Mouse (Mus musculus) megakaryocyte-erythroid progenitor cell, adult 5-6 weeks (primary cell): ENCODE results near the gene Msl3l2. TPM values are rescaled to one million over a fixed set of nuclear protein-coding genes. Genes with fewer than 3 reads are reported as not detected.
A peak's percentile ranks its signal among the peaks of the same experiment; 100 is the strongest.

Source experiments
- ATAC-seq: replicated peaks from 2 replicates; pipeline ENCODE4 v1.8.0; 2016; ENCODE audit warnings: mild to moderate bottlenecking, inconsistent platforms; ENCODE audit not compliant: severe bottlenecking, poor library complexity, low FRiP score, low TSS enrichment
- total RNA-seq, 2 experiments: library from RNA; stranded (forward) in 1 of 2; stranded (reverse) in 1 of 2; fragments of 200-1000, 215-1000 nt in 1 of 2; fragments of >200 nt in 1 of 2; fragmentation: Nextera tagmentation in 1 of 2; gene quantifications; 2 replicates each; pipeline ENCODE4 v1.2.3; 2014 to 2017

The Msl3l2 gene
- total RNA-seq (2014; fragmentation: Nextera tagmentation) (3.4 and 5.2 TPM in 2 replicates), total RNA-seq (2017) (5.6 and 17.6 TPM in 2 replicates)

DNA sequence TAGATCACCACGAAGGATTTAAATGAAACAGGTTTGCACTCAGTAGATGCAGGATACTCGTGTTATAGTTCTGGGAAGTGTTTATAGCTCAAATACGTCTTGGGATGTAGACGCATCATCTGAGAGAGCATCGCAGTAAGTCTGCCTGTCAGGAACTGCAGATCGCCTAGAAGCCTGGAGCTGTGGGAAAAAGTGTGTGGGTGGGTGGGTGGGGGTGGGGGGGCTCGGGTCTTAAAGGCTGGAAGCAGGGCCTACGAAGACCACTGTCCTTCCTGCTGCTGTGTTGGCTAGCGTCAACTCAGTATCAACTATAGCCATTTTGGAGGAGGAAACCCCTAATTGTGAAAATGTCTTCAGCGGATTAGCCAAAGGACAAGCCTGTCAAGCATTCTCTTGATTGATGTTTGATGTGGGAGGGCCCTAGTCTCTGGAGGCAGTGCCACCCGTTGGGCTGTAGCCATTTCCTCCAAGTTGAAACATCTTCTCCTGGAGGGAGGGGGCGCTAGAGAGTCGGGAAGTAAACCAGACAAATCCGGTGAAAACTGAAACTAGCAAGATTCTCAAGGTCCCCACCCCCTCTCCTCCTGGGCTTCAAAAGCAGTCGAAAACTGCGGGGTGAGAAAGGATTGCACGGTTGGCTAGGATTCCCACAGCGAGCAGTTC lies at the start of gene Msl3l2:
Msl3l2 (plus strand) TSS at position 585 of the 663 bp plus-strand sequence.
- peak; percentile 99 for ATAC-seq

DNA sequence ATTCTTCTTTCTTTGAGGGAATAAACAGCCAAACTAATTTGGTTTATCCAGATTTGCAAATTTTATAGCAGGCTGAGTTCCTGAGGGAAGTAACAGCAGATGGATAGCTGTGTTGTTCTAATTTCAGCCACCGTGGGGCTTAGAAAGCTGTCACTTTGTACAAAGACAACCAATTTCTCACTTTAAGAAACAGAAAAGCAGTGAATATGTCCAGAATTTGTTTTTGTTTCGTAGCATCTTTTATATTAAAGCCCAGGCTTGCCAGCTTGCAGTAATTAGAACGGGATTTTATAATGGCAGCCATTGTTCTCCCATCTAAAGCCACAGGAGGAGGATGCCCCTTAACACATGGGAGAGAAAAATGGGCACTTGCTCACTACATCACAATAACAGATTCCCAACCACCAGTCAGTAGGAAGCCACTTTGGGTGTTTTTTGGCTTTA lies 47.7 kb upstream of the Msl3l2 start:
- no peak for ATAC-seq

DNA sequence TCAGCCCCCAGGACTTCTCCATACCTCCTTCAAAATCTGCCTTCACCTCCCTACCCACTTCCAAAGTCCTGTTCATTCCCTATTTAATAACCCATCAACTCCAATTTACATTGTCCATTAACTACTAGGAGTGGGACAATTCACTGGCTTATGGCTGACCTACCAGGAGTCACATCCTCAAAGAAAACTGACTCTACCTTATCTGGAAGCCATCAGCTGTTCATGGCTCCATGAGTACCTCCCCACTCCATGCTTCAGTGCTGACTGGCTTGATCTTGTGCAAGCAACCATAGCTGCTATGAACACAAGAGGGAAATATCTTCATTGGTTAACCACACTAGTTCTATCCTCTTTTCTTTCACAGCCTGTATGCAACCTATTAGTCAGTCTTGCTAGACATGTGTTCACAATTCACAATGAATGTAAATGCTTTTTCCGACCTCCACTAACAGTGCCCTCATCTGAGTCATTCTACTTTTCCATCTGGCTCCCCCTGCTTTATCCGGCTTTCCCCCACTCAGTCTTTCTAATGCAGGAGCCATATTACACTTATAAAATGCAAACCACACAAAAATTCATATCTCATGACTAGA lies 45.4 kb upstream of the Msl3l2 start:
- no peak for ATAC-seq

DNA sequence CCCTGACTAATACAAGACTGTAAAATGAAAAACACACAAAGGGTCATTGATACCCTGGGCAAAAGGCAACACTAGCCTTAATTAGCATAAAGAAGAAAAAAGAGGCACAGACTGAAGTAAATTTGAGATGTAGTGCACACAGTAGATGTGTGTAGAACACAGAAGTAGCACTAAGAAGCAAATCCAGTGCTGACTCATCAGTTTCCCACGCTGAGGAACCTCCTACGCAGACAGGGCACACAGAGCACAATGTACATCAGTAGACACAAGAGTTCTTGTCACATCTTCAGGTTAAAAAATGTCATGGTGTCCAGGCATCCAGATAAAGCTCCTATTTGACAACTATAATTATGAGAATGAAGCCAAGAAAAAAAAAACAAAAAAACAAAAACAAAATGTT lies 44.0 kb upstream of the Msl3l2 start:
- ATAC-seq: no peak

DNA sequence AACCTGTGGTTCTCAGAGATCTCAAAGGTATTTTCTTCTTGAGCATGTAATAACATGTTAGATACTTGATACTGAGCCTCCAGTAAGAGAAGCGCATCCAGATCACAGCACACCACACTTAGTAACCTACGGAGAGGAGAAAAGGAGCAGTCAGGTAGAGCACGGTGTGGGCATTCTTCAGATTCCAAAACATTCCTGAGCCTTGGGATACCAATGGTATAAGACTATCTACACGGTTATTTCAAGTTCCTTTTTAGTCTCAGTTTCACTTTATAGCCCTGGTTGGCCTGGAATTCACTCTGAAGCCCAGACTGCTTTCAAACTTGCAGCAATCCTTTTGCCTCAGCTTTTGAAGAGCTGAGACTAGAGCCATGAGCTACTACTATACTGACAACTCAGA lies 17.0 kb upstream of the Msl3l2 start:
- no peak for ATAC-seq

DNA sequence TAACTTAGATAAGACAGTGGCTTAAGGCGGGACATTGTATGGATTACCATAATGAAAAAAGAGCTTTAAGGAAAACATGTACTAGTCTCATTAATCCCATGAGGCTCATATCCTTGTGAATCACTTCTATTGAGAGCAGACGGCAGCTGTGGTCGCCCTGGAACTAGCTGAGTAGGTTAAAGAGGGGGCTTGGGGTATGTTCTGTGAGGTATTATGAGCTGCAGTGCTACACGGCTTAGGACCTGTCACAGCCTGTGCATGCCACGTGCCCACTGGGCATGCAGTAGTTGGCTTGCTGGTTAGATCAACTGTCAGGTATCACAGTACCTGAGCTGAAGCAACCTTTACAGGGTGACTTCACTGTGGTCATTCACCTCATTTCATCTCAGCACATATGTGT lies 12.1 kb upstream of the Msl3l2 start:
- no peak for ATAC-seq

DNA sequence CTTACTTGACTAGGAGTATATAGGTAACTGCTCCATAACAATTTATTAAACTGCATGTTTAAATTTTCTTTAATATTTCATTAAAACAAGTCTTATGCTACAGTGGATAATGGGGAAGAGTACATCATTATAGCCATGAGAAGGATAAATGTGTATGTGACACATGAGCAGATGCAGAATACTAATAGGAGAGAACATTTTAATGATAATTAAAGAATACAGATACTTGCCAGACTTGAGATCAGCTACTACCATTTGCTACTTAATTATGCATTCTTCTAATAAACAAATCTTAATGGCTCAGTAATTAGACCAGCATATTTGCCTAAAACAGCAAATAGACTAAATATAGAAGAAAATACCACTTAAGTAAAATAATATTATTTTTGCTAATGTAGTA lies 10.0 kb upstream of the Msl3l2 start:
- ATAC-seq: no peak

DNA sequence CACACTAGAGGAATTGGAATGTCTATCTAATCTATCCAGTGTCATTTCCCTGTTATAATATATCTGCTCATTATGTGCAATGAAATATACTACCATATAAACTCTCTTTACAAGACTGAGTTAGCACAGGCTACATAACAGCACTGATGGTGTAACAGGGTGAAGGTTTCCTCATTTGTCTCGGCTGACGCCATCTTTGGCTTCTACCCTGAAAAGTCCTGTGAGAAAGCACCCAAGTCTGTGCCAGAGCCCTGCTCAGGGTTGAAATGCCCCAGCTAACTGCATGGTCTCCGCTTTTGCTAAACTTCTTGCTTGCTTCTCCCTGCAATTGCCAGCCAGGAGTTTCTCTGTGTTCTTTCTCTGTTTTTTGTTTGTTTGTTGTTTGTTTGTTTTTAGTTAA lies 7.6 kb upstream of the Msl3l2 start:
- no peak for ATAC-seq

DNA sequence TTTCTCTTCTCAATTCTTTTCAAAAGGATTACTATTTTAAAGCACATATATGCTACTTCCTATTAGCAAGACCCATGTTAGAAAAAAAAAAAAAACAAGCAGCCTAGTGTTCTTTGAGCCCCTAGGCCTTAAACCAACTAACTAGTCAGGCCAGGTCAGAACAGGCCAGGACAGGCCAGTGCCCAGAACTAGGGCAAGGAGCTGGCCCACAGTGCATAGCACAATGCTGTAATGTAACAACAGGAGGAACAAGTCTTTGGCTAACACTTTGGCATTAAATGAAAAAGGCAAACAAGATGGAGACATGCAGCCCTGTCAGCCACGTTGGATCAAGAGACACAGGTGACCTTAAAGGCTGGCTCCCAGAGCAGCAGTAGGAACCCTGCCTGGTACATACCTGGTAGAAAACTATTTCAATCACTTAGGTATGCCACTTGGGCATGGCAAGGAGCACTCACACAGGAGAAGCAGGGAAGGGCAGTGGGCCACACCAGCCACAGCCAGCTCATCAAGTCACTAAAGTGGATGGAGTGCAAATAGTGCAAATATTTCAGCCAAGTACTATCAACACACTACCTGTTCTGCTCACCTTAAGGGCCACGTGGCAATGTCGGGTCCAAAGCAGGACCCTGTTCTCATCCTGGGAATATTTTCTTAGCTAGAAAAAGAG lies 6.9 kb upstream of the Msl3l2 start:
- ATAC-seq: no peak

DNA sequence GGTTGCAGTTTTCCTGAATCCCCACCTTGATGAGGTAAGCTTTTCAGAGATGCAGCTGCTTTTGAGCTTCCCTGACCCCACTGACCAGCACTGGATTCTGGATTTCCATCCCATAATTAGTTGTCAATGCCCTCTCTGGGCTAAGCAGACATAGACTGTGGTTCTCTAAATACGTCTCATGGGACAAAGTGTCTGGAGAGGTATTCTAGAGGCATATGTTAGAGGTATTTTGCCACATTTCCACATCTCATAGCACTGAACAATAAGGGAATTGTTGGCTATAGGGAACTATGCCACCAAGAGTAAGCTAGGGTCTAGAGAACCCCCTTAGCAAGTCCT lies 248 bp downstream of the Msl3l2 start:
- ATAC-seq: peak; percentile 36

DNA sequence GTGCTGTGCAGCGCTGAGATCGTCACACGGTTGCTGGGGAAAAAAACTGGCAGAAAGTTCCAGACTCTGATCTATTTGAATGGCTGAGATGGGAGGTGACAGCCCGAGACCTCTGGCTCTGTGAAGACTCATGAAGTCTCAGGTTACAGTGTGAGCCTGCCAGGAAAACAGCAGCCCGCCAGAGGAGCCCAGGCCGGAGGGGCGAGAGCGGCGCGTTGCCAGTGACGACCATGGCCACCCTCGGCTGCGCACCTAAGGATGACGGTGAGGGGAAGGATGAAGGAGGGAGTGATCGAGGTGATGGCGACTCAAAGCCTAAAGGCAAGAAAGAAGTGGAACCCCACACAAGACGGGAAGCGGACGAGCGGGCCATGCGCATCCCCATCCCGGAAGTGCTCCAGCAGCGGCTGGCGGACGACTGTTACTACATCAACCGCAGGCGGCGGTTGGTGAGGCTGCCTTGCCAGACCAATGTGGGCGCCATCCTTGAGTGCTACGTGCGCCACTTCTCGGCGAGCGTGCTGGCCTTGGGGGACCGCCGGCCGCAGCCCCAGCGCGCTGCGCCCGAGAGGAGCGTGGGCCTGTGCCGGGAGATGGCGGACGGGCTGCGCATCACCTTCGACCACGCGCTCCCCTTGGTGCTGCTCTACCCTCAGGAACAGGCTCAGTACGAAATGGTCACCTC lies 8.4 kb downstream of the Msl3l2 start:
- ATAC-seq: peak; percentile 96

DNA sequence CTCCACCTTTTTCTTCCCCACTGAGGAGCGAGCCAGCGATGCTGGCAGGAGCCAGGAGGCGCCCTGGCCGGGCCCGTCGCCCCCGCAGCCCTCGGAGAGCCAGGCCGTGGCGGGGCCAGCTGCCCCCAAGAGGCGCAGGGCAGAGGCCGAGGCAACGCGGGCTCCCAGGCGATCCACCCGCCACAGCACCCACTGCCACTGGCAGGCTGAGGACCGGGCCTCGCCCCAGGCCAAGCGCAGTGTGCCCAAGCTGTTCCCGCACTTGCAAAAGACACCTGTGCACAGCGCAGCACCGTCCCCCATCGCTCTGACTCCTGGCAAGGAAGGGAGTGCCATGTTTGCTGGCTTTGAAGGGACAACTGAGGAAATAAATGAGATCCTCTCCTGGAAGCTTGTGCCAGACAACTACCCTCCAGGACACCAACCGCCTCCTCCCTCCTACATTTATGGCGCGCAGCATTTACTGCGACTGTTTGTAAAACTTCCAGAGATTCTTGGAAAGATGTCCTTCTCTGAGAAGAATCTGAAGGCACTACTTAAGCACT lies 9.0 kb downstream of the Msl3l2 start:
- ATAC-seq: peak; percentile 26

DNA sequence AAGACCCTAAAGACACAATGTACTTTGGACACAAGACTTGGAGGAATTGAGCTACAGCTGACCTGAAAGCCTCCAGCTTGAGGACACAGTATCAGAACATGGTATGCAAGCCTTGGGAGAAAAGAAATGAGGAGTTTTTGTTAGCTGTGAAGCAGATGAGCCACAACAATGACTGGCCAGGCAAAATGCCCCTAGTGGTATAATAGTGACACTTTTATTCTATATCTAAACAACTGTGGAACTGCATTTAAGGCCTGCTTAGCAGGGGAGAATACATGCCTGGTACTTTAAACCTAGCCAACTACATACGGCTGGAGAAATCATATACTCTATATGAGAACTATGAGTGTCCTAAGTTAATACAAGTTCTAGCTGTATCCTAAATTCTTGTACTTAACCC lies 20.3 kb downstream of the Msl3l2 start:
- peak; percentile 57; the same call in 1 of the 2 replicates for ATAC-seq

DNA sequence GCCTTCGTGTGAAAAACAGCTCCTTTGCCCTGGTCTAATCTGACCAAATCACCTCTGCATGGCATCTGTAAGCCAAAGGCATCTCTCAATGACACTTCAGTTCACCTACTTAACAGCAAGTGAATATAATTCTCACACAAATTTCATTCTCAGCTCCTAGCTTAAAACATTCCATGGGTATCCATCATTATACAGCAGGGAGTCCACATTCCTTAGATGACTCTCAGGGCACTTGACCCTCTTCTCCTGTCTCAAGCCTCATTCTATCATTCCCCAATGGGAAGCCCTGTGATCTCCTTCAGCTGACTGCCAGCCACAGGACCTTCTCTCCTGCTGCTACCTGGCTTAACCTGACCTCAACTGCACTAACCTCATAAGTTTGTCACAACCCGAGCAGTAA lies 22.9 kb downstream of the Msl3l2 start:
- no peak for ATAC-seq

DNA sequence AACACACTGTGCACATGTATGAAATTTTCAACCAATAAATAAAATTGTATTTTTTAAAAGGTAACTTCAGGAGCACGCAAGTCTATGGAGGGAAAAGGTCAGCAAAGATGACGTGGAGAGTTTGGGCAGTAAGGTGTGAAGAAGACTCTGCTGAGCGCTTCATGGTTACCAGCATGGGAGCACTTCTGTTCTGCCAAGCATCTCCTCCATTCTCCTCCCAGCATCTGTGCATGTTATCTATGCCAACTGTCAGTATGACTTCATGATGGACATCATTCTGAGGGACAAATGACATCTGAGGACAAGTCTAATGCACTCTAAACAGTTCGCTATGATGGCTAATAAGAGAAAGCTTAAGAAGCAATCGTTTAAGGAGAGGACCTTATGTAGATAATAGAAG lies 30.5 kb downstream of the Msl3l2 start:
- no peak for ATAC-seq

DNA sequence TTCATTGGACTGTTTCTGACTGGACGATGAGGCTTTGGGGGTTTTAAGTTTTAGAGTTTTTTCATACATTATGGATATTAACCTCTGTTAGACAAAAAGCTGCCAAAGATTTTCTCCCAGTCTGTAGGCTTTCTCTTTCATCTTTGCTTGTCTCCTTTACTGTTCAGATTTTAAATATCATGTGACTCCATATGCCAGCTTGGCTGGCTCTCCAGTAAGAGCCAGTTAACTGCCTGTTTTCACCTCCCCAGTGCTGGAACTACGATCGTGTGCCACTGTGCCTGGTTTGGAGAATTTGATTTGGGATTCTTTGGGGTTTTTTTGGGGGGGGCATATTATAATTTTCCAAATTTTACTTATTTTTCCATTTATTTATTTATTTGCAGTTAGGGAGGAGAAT lies 42.2 kb downstream of the Msl3l2 start:
- no peak for ATAC-seq

DNA sequence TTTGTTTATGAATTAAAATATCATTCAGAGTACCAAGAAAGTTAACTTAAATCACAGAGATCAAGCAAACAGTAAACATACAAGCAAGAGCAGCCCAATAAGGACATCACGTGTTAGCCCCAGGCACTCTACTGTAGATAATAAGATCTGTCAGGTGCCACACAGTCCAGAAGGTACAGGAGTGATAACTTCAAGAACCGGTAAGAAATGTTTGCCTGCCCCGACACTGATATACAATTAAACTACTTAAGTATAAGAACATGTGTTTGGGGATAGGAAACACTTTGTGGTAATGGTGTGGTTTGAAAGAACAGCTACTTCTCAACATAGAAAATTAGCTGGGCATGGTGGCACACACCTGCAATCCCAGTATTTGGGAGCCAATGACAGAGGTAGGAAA lies 50.2 kb downstream of the Msl3l2 start:
- ATAC-seq: peak; percentile 92

DNA sequence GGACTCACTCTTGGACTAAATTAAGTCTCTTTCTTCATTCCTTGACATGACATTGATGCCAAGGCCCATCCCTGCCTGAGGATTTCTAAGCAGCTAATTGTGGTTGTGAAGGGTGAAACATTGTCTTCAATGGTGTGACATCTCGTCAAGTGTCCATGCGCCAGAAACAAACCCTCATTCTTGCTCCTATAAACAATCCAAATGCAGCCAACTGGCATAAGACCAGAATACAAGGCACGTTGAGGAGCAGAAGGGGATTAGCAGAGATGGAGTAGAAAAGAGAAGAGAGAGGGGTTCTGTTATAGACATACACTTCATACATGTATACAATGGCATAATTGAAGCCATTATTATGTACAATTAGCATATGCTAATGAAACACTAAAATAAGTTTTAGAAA lies 51.5 kb downstream of the Msl3l2 start:
- no peak for ATAC-seq

DNA sequence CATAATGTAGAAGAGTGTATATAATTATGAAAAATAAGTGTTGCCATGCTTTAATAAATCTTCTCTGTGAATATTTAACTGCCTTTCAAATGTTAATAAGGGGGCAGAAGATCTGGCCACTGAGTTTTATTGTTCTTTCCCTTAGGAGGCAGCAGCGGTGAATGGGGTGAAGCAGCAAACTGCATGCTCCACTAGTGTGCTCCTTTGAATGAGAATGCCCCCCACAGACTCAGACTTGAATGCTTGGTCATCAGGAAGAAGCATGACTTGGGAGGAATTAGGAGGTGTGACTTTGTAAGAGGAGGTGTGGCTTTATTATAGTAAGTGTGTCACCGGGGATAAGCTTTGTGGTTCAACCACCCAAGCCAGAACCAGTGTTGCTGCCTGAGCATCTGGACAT lies 52.0 kb downstream of the Msl3l2 start:
- ATAC-seq: no peak

DNA sequence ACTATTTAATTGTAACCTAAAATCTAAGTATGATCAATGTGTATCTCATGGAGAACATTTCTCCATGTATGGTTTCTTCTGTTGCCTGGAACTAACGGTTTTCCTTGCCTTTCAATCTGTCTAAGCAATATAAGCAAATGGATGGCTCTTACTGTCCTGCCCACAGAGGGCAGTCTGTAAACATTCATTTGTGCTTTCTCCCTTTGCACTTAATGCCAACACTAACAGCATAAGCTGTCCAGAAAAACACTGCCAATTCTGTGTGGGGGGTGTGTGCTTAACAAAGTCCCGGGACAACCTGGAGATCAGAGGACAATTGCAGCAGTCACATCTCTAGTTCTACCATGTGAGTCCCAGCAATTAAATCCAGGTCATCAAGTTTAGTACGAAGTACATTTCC lies 57.7 kb downstream of the Msl3l2 start:
- no peak for ATAC-seq
